Mouse (Mus musculus): ENCODE measurements around the gene Tgfbr3. TPM values are rescaled to one million over a fixed set of nuclear protein-coding genes. Genes with fewer than 3 reads are reported as not detected.

Gene Tgfbr3
- polyA plus RNA-seq, 1 experiment from 2014 or later = 1.3 TPM

- no peak overlapping the region for H3K4me2 ChIP-seq
- no peak overlapping the region for H3K27ac ChIP-seq
- peaks cover 37% of the 10 kb centered on the region for H3K27me3 ChIP-seq
- H3K36me3 ChIP-seq (ENCODE audit: poor library complexity, severe bottlenecking) = no peaks in the 10 kb centered on the region
- peaks cover 21% of the 10 kb centered on the region for H3K4me1 ChIP-seq
- H3K9ac ChIP-seq = no peak overlapping the region
- WGBS = 81% methylated on average over 4 of the region's 4 CpGs
- no peak overlapping the region for H3K4me3 ChIP-seq
- no peak for ATAC-seq
- no peaks in the 10 kb centered on the region for H3K9me3 ChIP-seq (replicated peaks)
Measured at GRCm38 (mm10) chr5:107294041-107294440, 4.6 kb upstream of the Tgfbr3 start.

GRCm38 (mm10) chr5:107289986-107290385, 557 bp upstream of the Tgfbr3 start:
- H3K27ac ChIP-seq = no peak overlapping the region
- H3K9me3 ChIP-seq (replicated peaks) = no peaks in the 10 kb centered on the region
- H3K9ac ChIP-seq = peak overlapping the region; percentile 69; the same call in 1 of the 2 replicates
- ATAC-seq = no peak
- H3K4me3 ChIP-seq = peak overlapping the region; percentile 63
- peaks cover 69% of the 10 kb centered on the region for H3K27me3 ChIP-seq
- H3K4me1 ChIP-seq = peaks cover 20% of the 10 kb centered on the region
- H3K36me3 ChIP-seq (ENCODE audit: poor library complexity, severe bottlenecking) = no peaks in the 10 kb centered on the region
- H3K4me2 ChIP-seq = peak overlapping the region; percentile 100
- 38% methylated on average over 8 of the region's 8 CpGs for WGBS

- under 1% methylated on average over 62 of the region's 62 CpGs for WGBS
- no peak overlapping the region; the same call in 1 of the 2 replicates for H3K27ac ChIP-seq
- ATAC-seq = 0 out of 2 replicates have a peak, but pooled peaks have one; percentile 4
- no peaks in the 10 kb centered on the region for H3K9me3 ChIP-seq (replicated peaks)
- H3K4me2 ChIP-seq = peak overlapping the region; percentile 100
- peak overlapping the region; percentile 63 for H3K4me3 ChIP-seq
- peaks cover 20% of the 10 kb centered on the region for H3K4me1 ChIP-seq
- no peaks in the 10 kb centered on the region for H3K36me3 ChIP-seq (ENCODE audit: poor library complexity, severe bottlenecking)
- peak overlapping the region; percentile 69 for H3K9ac ChIP-seq
- peaks cover 75% of the 10 kb centered on the region for H3K27me3 ChIP-seq
Measured at GRCm38 (mm10) chr5:107288427-107289233, 799 bp downstream of the Tgfbr3 start.

GRCm38 (mm10) chr5:107287908-107288267, 1.5 kb downstream of the Tgfbr3 start:
- no peaks in the 10 kb centered on the region for H3K9me3 ChIP-seq (replicated peaks)
- no peaks in the 10 kb centered on the region for H3K36me3 ChIP-seq (ENCODE audit: poor library complexity, severe bottlenecking)
- WGBS = 54% methylated on average over 5 of the region's 5 CpGs
- no peak overlapping the region for H3K4me3 ChIP-seq
- peak overlapping the region; percentile 100 for H3K4me2 ChIP-seq
- no peak for ATAC-seq
- no peak overlapping the region for H3K9ac ChIP-seq
- H3K4me1 ChIP-seq = peaks cover 20% of the 10 kb centered on the region
- H3K27ac ChIP-seq = no peak overlapping the region
- H3K27me3 ChIP-seq = peaks cover 75% of the 10 kb centered on the region

GRCm38 (mm10) chr5:107287254-107287907, 2.0 kb downstream of the Tgfbr3 start:
- Histone ChIP-seq H3K4me3 (no peak overlapping the region), H3K9me3 (replicated peaks) (no peaks in the 10 kb centered on the region), H3K4me2 (no peak overlapping the region), H3K4me1 (peaks cover 20% of the 10 kb centered on the region), H3K27ac (no peak overlapping the region), H3K9ac (no peak overlapping the region), H3K27me3 (peaks cover 76% of the 10 kb centered on the region), H3K36me3 (ENCODE audit: poor library complexity, severe bottlenecking) (no peaks in the 10 kb centered on the region)
- ATAC-seq = no peak
- WGBS = 30% methylated on average over 6 of the region's 6 CpGs

- no peaks in the 10 kb centered on the region for H3K36me3 ChIP-seq (ENCODE audit: poor library complexity, severe bottlenecking)
- 85% methylated on average over 6 of the region's 6 CpGs for WGBS
- H3K4me3 ChIP-seq = no peak overlapping the region
- peaks cover 68% of the 10 kb centered on the region for H3K27me3 ChIP-seq
- no peak overlapping the region for H3K4me2 ChIP-seq
- no peak overlapping the region for H3K27ac ChIP-seq
- no peak for ATAC-seq
- H3K4me1 ChIP-seq = peaks cover 20% of the 10 kb centered on the region
- no peak overlapping the region for H3K9ac ChIP-seq
- no peaks in the 10 kb centered on the region for H3K9me3 ChIP-seq (replicated peaks)
Measured at GRCm38 (mm10) chr5:107285563-107285962, 3.9 kb downstream of the Tgfbr3 start.

GRCm38 (mm10) chr5:107283935-107284524, 5.4 kb downstream of the Tgfbr3 start:
- H3K9ac ChIP-seq = no peak overlapping the region
- H3K27ac ChIP-seq = no peak overlapping the region
- peaks cover 5% of the 10 kb centered on the region for H3K9me3 ChIP-seq (replicated peaks)
- WGBS = 79% methylated on average over 10 of the region's 10 CpGs
- no peak for ATAC-seq
- peaks cover 11% of the 10 kb centered on the region for H3K4me1 ChIP-seq
- H3K4me2 ChIP-seq = no peak overlapping the region
- peaks cover 62% of the 10 kb centered on the region for H3K27me3 ChIP-seq
- no peak overlapping the region for H3K4me3 ChIP-seq
- H3K36me3 ChIP-seq (ENCODE audit: poor library complexity, severe bottlenecking) = no peaks in the 10 kb centered on the region

- Histone ChIP-seq H3K9ac (no peak overlapping the region), H3K4me3 (no peak overlapping the region), H3K27me3 (peaks cover 49% of the 10 kb centered on the region), H3K27ac (no peak overlapping the region), H3K4me1 (no peaks in the 10 kb centered on the region), H3K9me3 (replicated peaks) (peaks cover 5% of the 10 kb centered on the region), H3K4me2 (no peak overlapping the region), H3K36me3 (ENCODE audit: poor library complexity, severe bottlenecking) (no peaks in the 10 kb centered on the region)
- WGBS = 74% methylated on average over 9 of the region's 9 CpGs
- no peak for ATAC-seq
Measured at GRCm38 (mm10) chr5:107282561-107283307, 6.7 kb downstream of the Tgfbr3 start.

GRCm38 (mm10) chr5:107279263-107279662, 10.2 kb downstream of the Tgfbr3 start:
- Histone ChIP-seq H3K27me3 (peaks cover 41% of the 10 kb centered on the region), H3K9ac (no peak overlapping the region), H3K4me1 (no peaks in the 10 kb centered on the region), H3K27ac (no peak overlapping the region), H3K36me3 (ENCODE audit: poor library complexity, severe bottlenecking) (no peaks in the 10 kb centered on the region), H3K4me2 (no peak overlapping the region), H3K4me3 (no peak overlapping the region), H3K9me3 (replicated peaks) (peaks cover 5% of the 10 kb centered on the region)
- ATAC-seq = no peak
- 89% methylated on average over 4 of the region's 4 CpGs for WGBS

- H3K36me3 ChIP-seq (ENCODE audit: poor library complexity, severe bottlenecking) = no peaks in the 10 kb centered on the region
- no peaks in the 10 kb centered on the region for H3K4me1 ChIP-seq
- peaks cover 5% of the 10 kb centered on the region for H3K9me3 ChIP-seq (replicated peaks)
- H3K4me3 ChIP-seq = no peak overlapping the region
- no peak for ATAC-seq
- WGBS = 83% methylated on average over 3 of the region's 3 CpGs
- no peak overlapping the region for H3K9ac ChIP-seq
- H3K27me3 ChIP-seq = peaks cover 44% of the 10 kb centered on the region
- H3K4me2 ChIP-seq = no peak overlapping the region
- H3K27ac ChIP-seq = no peak overlapping the region
Measured at GRCm38 (mm10) chr5:107276186-107276585, 13.2 kb downstream of the Tgfbr3 start.

GRCm38 (mm10) chr5:107272252-107273028, 17.0 kb downstream of the Tgfbr3 start:
- H3K9me3 ChIP-seq (replicated peaks) = no peaks in the 10 kb centered on the region
- peaks cover 10% of the 10 kb centered on the region for H3K4me1 ChIP-seq
- 25% methylated on average over 11 of the region's 11 CpGs for WGBS
- H3K36me3 ChIP-seq (ENCODE audit: poor library complexity, severe bottlenecking) = no peaks in the 10 kb centered on the region
- H3K27ac ChIP-seq = no peak overlapping the region
- H3K4me2 ChIP-seq = no peak overlapping the region
- peaks cover 72% of the 10 kb centered on the region for H3K27me3 ChIP-seq
- no peak for ATAC-seq
- no peak overlapping the region for H3K4me3 ChIP-seq
- no peak overlapping the region for H3K9ac ChIP-seq

All from forebrain, embryonic 13.5 days (tissue).